Mouse (Mus musculus) T-helper 2 cell (primary cell): ENCODE measurements around the gene Hsp90aa1.

ENCODE experiments used
- in situ Hi-C: fragments of 300-600 bp; cut with MboI, MseI; formaldehyde crosslinking; loops from one replicate; pipeline ENCODE4 v1.15.1; 2025; ENCODE audit warnings: high pct_unique_total_duplicates

Gene Hsp90aa1

GRCm38 (mm10) chr12:110650241-110650641 lies 52.3 kb downstream of the Hsp90aa1 start:
- in situ Hi-C loops: no loop called here
